Mouse (Mus musculus): ENCODE measurements around the gene Wfdc13. TPM values are rescaled to one million over a fixed set of nuclear protein-coding genes. Genes with fewer than 3 reads are reported as not detected.

The Wfdc13 gene
- polyA plus RNA-seq (2015; fragmentation: Illumina TruSeq; extraction: RNeasy Lipid Tissue Mini Kit (QIAGEN cat#74804); ENCODE audit: insufficient read depth, low read depth, low replicate concordance): not detected

DNA sequence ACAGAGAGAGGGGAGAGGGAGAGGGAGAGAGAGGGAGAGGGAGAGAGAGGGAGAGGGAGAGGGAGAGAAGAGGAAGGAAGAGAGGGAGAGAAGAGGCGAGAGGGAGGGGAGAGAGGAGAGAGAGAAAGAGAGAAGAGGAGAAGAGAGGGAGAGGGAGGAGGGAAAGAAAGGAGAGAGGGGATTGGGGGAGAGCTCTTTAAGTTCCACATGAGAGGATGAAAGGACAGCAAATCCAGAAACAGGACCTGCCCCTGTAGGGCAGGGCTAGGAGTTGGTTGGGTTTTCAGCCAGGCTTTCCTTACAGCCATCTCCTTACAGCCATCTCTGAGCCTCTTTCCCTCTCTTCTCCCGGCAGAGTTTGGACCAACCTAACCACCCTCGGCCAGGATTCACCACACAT, at the start of gene Wfdc13:
TSS of gene Wfdc13 (plus strand) at position 301 of the 400 bp plus-strand sequence.

GRCm38 (mm10) chr2:164638696-164639095, 46.2 kb upstream of the Wfdc13 start, which contains the start of gene Wfdc16:
TSS of gene Wfdc16 (minus strand) at chr2:164638796.

GRCm38 (mm10) chr2:164655858-164656257, 29.0 kb upstream of the Wfdc13 start, which contains the start of gene Wfdc10:
TSS of gene Wfdc10 (plus strand) at chr2:164656046.

GRCm38 (mm10) chr2:164656483-164656882, 28.4 kb upstream of the Wfdc13 start, which contains the start of gene Wfdc9:
TSS of gene Wfdc9 (minus strand) at chr2:164656583.

DNA sequence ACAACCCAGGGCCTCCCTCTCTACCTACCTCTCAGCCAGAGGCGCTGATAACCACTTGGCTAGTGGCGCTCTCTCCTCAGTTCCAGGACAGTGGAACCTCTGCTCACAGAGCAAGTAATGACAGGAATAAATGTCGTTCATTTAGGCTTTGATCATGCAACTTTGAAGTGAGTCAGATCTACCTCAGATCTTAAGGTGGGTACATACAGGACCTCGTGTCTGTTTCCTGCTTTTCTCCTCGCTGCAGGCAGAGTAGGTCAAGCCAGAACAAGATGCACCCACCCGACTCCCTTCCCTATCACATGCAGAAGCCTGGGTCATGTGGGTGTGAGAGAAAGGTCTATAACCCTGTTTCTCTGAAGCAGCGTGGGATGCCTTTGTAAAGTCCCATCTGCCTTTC, 10.9 kb upstream of the Wfdc13 start, which contains the start of gene Wfdc11:
TSS of gene Wfdc11 (minus strand) at position 101 of the 400 bp plus-strand sequence.

GRCm38 (mm10) chr2:164698201-164698600, 13.3 kb downstream of the Wfdc13 start, which contains the start of gene Spint4:
TSS of gene Spint4 (plus strand) at chr2:164698501.

DNA sequence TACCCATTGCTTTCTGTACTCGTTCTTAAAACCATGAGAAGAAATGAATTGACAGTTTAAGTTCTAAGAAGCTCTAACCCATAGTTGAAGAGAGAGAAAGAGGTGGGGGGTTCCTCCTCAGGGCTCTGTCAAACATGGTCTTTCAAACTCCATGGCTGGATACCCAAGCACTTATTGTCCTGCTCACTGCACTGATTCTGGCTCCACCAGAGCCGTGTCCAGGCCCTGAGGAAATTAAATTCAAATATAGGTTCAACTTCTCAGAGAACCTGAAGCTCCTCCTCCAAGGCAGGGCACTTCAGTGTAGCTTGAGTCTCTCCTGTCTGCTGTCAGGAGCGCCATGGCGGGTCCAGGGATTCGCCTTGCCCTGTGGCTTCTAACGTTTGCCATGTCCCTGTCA, 30.1 kb downstream of the Wfdc13 start, which contains the start of gene Spint5:
TSS of gene Spint5 (plus strand) at position 301 of the 400 bp plus-strand sequence.

Other genes with a start within 250 kb of the Wfdc13 start
- 22.0 TPM for gene Sdc4, start 241.2 kb upstream of the Wfdc13 start, polyA plus RNA-seq (2015; fragmentation: Illumina TruSeq; extraction: RNeasy Lipid Tissue Mini Kit (QIAGEN cat#74804); ENCODE audit: insufficient read depth, low read depth, low replicate concordance)
- gene Sys1, start 228.1 kb upstream of the Wfdc13 start, polyA plus RNA-seq (2015; fragmentation: Illumina TruSeq; extraction: RNeasy Lipid Tissue Mini Kit (QIAGEN cat#74804); ENCODE audit: insufficient read depth, low read depth, low replicate concordance): 11.8 TPM
- not detected for gene Gm20458, start 224.1 kb upstream of the Wfdc13 start, polyA plus RNA-seq (2015; fragmentation: Illumina TruSeq; extraction: RNeasy Lipid Tissue Mini Kit (QIAGEN cat#74804); ENCODE audit: insufficient read depth, low read depth, low replicate concordance)
- gene Trp53tg5, start 211.4 kb upstream of the Wfdc13 start, polyA plus RNA-seq (2015; fragmentation: Illumina TruSeq; extraction: RNeasy Lipid Tissue Mini Kit (QIAGEN cat#74804); ENCODE audit: insufficient read depth, low read depth, low replicate concordance): not detected
- gene Dbndd2, start 199.0 kb upstream of the Wfdc13 start, polyA plus RNA-seq (2015; fragmentation: Illumina TruSeq; extraction: RNeasy Lipid Tissue Mini Kit (QIAGEN cat#74804); ENCODE audit: insufficient read depth, low read depth, low replicate concordance): 8.1 TPM
- 10.4 TPM for gene Pigt, start 187.6 kb upstream of the Wfdc13 start, polyA plus RNA-seq (2015; fragmentation: Illumina TruSeq; extraction: RNeasy Lipid Tissue Mini Kit (QIAGEN cat#74804); ENCODE audit: insufficient read depth, low read depth, low replicate concordance)
- gene Wfdc2, start 122.7 kb upstream of the Wfdc13 start, polyA plus RNA-seq (2015; fragmentation: Illumina TruSeq; extraction: RNeasy Lipid Tissue Mini Kit (QIAGEN cat#74804); ENCODE audit: insufficient read depth, low read depth, low replicate concordance): 8.5 TPM
- not detected for gene Spint3, start 111.6 kb upstream of the Wfdc13 start, polyA plus RNA-seq (2015; fragmentation: Illumina TruSeq; extraction: RNeasy Lipid Tissue Mini Kit (QIAGEN cat#74804); ENCODE audit: insufficient read depth, low read depth, low replicate concordance)
- not detected for gene Wfdc6a, start 99.7 kb upstream of the Wfdc13 start, polyA plus RNA-seq (2015; fragmentation: Illumina TruSeq; extraction: RNeasy Lipid Tissue Mini Kit (QIAGEN cat#74804); ENCODE audit: insufficient read depth, low read depth, low replicate concordance)
- gene Eppin, start 91.5 kb upstream of the Wfdc13 start, polyA plus RNA-seq (2015; fragmentation: Illumina TruSeq; extraction: RNeasy Lipid Tissue Mini Kit (QIAGEN cat#74804); ENCODE audit: insufficient read depth, low read depth, low replicate concordance): not detected
- gene Wfdc6b, start 71.6 kb upstream of the Wfdc13 start, polyA plus RNA-seq (2015; fragmentation: Illumina TruSeq; extraction: RNeasy Lipid Tissue Mini Kit (QIAGEN cat#74804); ENCODE audit: insufficient read depth, low read depth, low replicate concordance): not detected
- not detected for gene Wfdc8, start 71.5 kb upstream of the Wfdc13 start, polyA plus RNA-seq (2015; fragmentation: Illumina TruSeq; extraction: RNeasy Lipid Tissue Mini Kit (QIAGEN cat#74804); ENCODE audit: insufficient read depth, low read depth, low replicate concordance)
- gene Wfdc16, start 46.3 kb upstream of the Wfdc13 start, polyA plus RNA-seq (2015; fragmentation: Illumina TruSeq; extraction: RNeasy Lipid Tissue Mini Kit (QIAGEN cat#74804); ENCODE audit: insufficient read depth, low read depth, low replicate concordance): 1.0 TPM
- gene Wfdc10, start 29.1 kb upstream of the Wfdc13 start, polyA plus RNA-seq (2015; fragmentation: Illumina TruSeq; extraction: RNeasy Lipid Tissue Mini Kit (QIAGEN cat#74804); ENCODE audit: insufficient read depth, low read depth, low replicate concordance): not detected
- not detected for gene Wfdc9, start 28.5 kb upstream of the Wfdc13 start, polyA plus RNA-seq (2015; fragmentation: Illumina TruSeq; extraction: RNeasy Lipid Tissue Mini Kit (QIAGEN cat#74804); ENCODE audit: insufficient read depth, low read depth, low replicate concordance)
- gene Wfdc11, start 11.0 kb upstream of the Wfdc13 start, polyA plus RNA-seq (2015; fragmentation: Illumina TruSeq; extraction: RNeasy Lipid Tissue Mini Kit (QIAGEN cat#74804); ENCODE audit: insufficient read depth, low read depth, low replicate concordance): not detected
- not detected for gene Spint4, start 13.4 kb downstream of the Wfdc13 start, polyA plus RNA-seq (2015; fragmentation: Illumina TruSeq; extraction: RNeasy Lipid Tissue Mini Kit (QIAGEN cat#74804); ENCODE audit: insufficient read depth, low read depth, low replicate concordance)
- gene Spint5, start 30.2 kb downstream of the Wfdc13 start, polyA plus RNA-seq (2015; fragmentation: Illumina TruSeq; extraction: RNeasy Lipid Tissue Mini Kit (QIAGEN cat#74804); ENCODE audit: insufficient read depth, low read depth, low replicate concordance): not detected
- 2.3 TPM for gene Wfdc3, start 60.8 kb downstream of the Wfdc13 start, polyA plus RNA-seq (2015; fragmentation: Illumina TruSeq; extraction: RNeasy Lipid Tissue Mini Kit (QIAGEN cat#74804); ENCODE audit: insufficient read depth, low read depth, low replicate concordance)
- gene Dnttip1, start 60.9 kb downstream of the Wfdc13 start, polyA plus RNA-seq (2015; fragmentation: Illumina TruSeq; extraction: RNeasy Lipid Tissue Mini Kit (QIAGEN cat#74804); ENCODE audit: insufficient read depth, low read depth, low replicate concordance): 6.2 TPM
- gene Ube2c, start 84.8 kb downstream of the Wfdc13 start, polyA plus RNA-seq (2015; fragmentation: Illumina TruSeq; extraction: RNeasy Lipid Tissue Mini Kit (QIAGEN cat#74804); ENCODE audit: insufficient read depth, low read depth, low replicate concordance): not detected
- not detected for gene Tnnc2, start 94.9 kb downstream of the Wfdc13 start, polyA plus RNA-seq (2015; fragmentation: Illumina TruSeq; extraction: RNeasy Lipid Tissue Mini Kit (QIAGEN cat#74804); ENCODE audit: insufficient read depth, low read depth, low replicate concordance)
- 7.6 TPM for gene Snx21, start 100.7 kb downstream of the Wfdc13 start, polyA plus RNA-seq (2015; fragmentation: Illumina TruSeq; extraction: RNeasy Lipid Tissue Mini Kit (QIAGEN cat#74804); ENCODE audit: insufficient read depth, low read depth, low replicate concordance)
- gene Acot8, start 119.8 kb downstream of the Wfdc13 start, polyA plus RNA-seq (2015; fragmentation: Illumina TruSeq; extraction: RNeasy Lipid Tissue Mini Kit (QIAGEN cat#74804); ENCODE audit: insufficient read depth, low read depth, low replicate concordance): 3.7 TPM
- gene Zswim3, start 120.0 kb downstream of the Wfdc13 start, polyA plus RNA-seq (2015; fragmentation: Illumina TruSeq; extraction: RNeasy Lipid Tissue Mini Kit (QIAGEN cat#74804); ENCODE audit: insufficient read depth, low read depth, low replicate concordance): 1.3 TPM
- gene Zswim1, start 137.6 kb downstream of the Wfdc13 start, polyA plus RNA-seq (2015; fragmentation: Illumina TruSeq; extraction: RNeasy Lipid Tissue Mini Kit (QIAGEN cat#74804); ENCODE audit: insufficient read depth, low read depth, low replicate concordance): 2.2 TPM
- gene Spata25, start 143.4 kb downstream of the Wfdc13 start, polyA plus RNA-seq (2015; fragmentation: Illumina TruSeq; extraction: RNeasy Lipid Tissue Mini Kit (QIAGEN cat#74804); ENCODE audit: insufficient read depth, low read depth, low replicate concordance): not detected
- 25.7 TPM for gene Ctsa, start 147.8 kb downstream of the Wfdc13 start, polyA plus RNA-seq (2015; fragmentation: Illumina TruSeq; extraction: RNeasy Lipid Tissue Mini Kit (QIAGEN cat#74804); ENCODE audit: insufficient read depth, low read depth, low replicate concordance)
- 0.87 TPM for gene Neurl2, start 148.3 kb downstream of the Wfdc13 start, polyA plus RNA-seq (2015; fragmentation: Illumina TruSeq; extraction: RNeasy Lipid Tissue Mini Kit (QIAGEN cat#74804); ENCODE audit: insufficient read depth, low read depth, low replicate concordance)
- gene Pltp, start 172.6 kb downstream of the Wfdc13 start, polyA plus RNA-seq (2015; fragmentation: Illumina TruSeq; extraction: RNeasy Lipid Tissue Mini Kit (QIAGEN cat#74804); ENCODE audit: insufficient read depth, low read depth, low replicate concordance): 49.6 TPM
- gene Pcif1, start 194.2 kb downstream of the Wfdc13 start, polyA plus RNA-seq (2015; fragmentation: Illumina TruSeq; extraction: RNeasy Lipid Tissue Mini Kit (QIAGEN cat#74804); ENCODE audit: insufficient read depth, low read depth, low replicate concordance): 14.1 TPM
- gene Zfp335, start 226.7 kb downstream of the Wfdc13 start, polyA plus RNA-seq (2015; fragmentation: Illumina TruSeq; extraction: RNeasy Lipid Tissue Mini Kit (QIAGEN cat#74804); ENCODE audit: insufficient read depth, low read depth, low replicate concordance): 5.1 TPM

Measured in pancreas, adult 10 weeks (tissue).